Mouse (Mus musculus) kidney, adult 2 months (tissue): ENCODE results near the gene Cdrt4.

Experiments used
- CTCF ChIP-seq: fragments of 200-500 bp; conservative IDR thresholded peaks from 2 replicates; pipeline ENCODE4 v1.5.1; 2011; ENCODE audit warnings: low read depth, mild to moderate bottlenecking, control low read depth, low read length, moderate library complexity, mixed read lengths; ENCODE audit not compliant: insufficient read depth, insufficient read length
- POLR2A ChIP-seq: fragments of 200-500 bp; IDR thresholded peaks from one replicate; pipeline ENCODE4 v1.6.1; 2011; ENCODE audit warnings: low read depth, low read length, control low read depth

- TF ChIP-seq CTCF (no peak), POLR2A (no peak)
These were observed 12.1 kb upstream of the Cdrt4 start for GRCm38 (mm10) chr11:62938921-62939320.
